Mouse (Mus musculus): ENCODE results near the gene Cyp4f39. TPM values are rescaled to one million over a fixed set of nuclear protein-coding genes. Genes with fewer than 3 reads are reported as not detected.
"Not testable (repeated sequence)": the region's sequence is repeated elsewhere in the genome, so short reads cannot be mapped to it uniquely, and the experiment has no call there.

Gene Cyp4f39
- polyA plus RNA-seq, 1 experiment from 2014 or later: 0.69 TPM

DNA sequence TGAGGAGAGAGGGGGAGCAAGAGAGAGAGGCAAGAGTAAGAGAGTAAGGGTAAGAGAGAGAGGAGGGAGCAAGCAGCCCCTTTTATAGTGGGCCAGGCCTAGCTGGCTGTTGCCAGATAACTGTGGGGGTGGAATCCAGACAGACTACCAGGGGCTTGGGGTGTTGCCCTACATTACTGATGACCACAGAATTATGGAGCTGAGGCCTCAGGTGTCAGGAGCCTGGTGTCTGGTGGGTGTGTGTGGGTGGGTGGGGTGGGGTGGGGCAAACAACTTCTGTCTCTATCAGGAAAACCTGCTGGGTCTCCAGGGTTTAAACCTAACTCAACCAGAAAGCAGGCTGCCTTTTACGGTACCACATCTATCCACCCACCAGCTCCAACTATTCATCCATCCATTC is 24.7 kb downstream of the Cyp4f39 start:
- no peak overlapping the region for H3K4me3 ChIP-seq
- 83% methylated on average over 1 of the region's 1 CpGs for WGBS
- H3K27me3 ChIP-seq: no peaks in the 10 kb centered on the region
- H3K9ac ChIP-seq: no peak overlapping the region
- H3K4me1 ChIP-seq: no peaks in the 10 kb centered on the region
- ATAC-seq (ENCODE audit: borderline replicate concordance, extremely low read depth, low FRiP score, low TSS enrichment): no peak
- H3K27ac ChIP-seq: no peak overlapping the region
- H3K4me2 ChIP-seq: no peak overlapping the region
- no peaks in the 10 kb centered on the region for H3K36me3 ChIP-seq
- no peaks in the 10 kb centered on the region for H3K9me3 ChIP-seq

DNA sequence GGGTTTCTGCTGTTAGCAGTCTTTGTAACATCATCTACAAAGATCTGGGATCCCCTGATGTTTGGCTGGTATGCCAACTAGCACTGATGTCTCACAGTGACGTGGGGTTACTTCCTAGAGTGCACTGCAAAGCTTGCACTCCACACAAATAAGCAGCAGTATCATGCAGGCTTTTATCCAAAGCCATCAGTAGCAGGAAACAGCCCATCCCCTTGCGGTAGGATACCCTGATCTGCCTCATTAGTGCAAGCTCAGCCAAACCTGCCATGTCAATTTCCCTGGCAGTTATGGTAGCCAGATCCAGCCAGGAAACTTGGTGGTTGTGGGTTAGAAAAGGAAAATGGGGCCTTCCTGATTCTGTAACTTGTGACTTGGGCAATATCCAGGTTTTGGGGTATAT is 26.2 kb downstream of the Cyp4f39 start:
- no peaks in the 10 kb centered on the region for H3K4me1 ChIP-seq
- H3K36me3 ChIP-seq: no peaks in the 10 kb centered on the region
- no peak overlapping the region for H3K4me3 ChIP-seq
- no peaks in the 10 kb centered on the region for H3K9me3 ChIP-seq
- peaks cover 4% of the 10 kb centered on the region; the same call in 1 of the 2 replicates for H3K27me3 ChIP-seq
- no peak overlapping the region for H3K4me2 ChIP-seq
- H3K9ac ChIP-seq: no peak overlapping the region
- 53% methylated on average over 2 of the region's 2 CpGs for WGBS
- no peak overlapping the region for H3K27ac ChIP-seq
- ATAC-seq (ENCODE audit: borderline replicate concordance, extremely low read depth, low FRiP score, low TSS enrichment): no peak

DNA sequence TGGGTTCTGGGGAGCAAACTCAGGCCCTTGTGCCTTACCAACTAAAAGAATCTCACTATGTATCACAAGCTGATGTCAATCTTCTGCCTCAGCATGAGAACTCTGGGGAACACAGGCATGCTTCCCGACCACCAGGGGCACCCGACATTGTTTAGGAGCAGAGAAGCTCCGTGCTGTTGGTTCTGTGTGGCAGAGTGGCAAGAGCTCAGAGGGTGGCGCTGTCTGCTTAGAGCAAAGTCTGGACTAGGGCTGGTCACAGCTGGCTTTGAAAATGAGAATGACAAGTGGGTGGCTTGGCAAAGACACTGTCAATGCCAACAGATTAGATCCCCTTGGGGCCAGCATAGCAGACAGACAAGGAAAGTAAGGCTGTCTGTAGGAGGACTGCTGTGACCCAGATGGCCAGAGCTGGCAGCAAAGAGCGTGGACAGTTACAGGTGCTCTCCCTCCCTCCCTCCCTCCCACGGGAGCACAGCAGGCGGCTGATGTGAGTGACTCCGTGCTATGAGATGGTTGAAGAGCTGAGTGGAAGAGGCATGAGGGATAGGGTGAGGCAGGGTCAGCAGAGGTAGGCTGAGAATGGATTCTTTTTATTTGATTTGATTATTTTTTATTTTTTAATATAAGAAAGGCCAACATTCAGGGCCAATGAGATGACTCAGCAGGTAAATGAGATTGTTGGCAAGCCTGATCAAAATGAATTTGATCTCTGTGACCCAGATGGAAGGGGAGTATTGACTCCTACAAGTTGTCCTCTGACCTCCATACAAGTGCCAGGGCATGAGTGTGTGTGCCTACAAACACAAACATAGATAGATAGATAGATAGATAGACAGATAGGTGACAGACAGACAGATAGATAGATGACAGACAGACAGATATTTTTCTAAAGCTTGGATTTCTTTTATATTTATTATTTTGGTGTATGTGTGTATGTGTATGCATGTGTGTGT is 27.3 kb downstream of the Cyp4f39 start:
- Histone ChIP-seq H3K27me3 (peaks cover 8% of the 10 kb centered on the region; the same call in 1 of the 2 replicates), H3K36me3 (no peaks in the 10 kb centered on the region), H3K27ac (no peak overlapping the region), H3K4me2 (no peak overlapping the region), H3K4me3 (no peak overlapping the region), H3K9ac (no peak overlapping the region), H3K9me3 (no peaks in the 10 kb centered on the region), H3K4me1 (no peaks in the 10 kb centered on the region)
- ATAC-seq (ENCODE audit: borderline replicate concordance, extremely low read depth, low FRiP score, low TSS enrichment): no peak
- WGBS: 6% methylated on average over 8 of the region's 8 CpGs

DNA sequence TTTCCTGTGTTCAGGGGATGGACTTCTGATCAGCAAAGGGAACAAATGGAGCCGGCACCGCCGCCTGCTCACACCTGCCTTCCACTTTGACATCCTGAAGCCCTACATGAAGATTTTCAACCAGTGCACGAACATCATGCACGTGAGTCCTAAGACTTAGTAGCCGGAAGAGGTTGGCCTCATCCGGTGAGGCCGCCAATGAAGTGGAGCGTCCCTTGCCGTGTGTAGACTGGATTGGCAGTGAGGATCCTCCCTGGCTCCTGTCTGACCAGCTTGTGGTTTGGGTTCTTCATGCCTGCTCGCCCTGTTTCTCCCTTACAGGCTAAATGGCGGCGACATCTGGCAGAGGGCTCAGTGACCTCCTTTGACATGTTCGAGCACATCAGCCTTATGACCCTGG is 29.2 kb downstream of the Cyp4f39 start:
- no peak overlapping the region for H3K27ac ChIP-seq
- no peaks in the 10 kb centered on the region for H3K36me3 ChIP-seq
- no peaks in the 10 kb centered on the region for H3K4me1 ChIP-seq
- WGBS: 72% methylated on average over 14 of the region's 14 CpGs
- no peak for ATAC-seq (ENCODE audit: borderline replicate concordance, extremely low read depth, low FRiP score, low TSS enrichment)
- no peak overlapping the region for H3K9ac ChIP-seq
- H3K4me3 ChIP-seq: no peak overlapping the region
- H3K9me3 ChIP-seq: no peaks in the 10 kb centered on the region
- peaks cover 8% of the 10 kb centered on the region; the same call in 1 of the 2 replicates for H3K27me3 ChIP-seq
- no peak overlapping the region for H3K4me2 ChIP-seq

DNA sequence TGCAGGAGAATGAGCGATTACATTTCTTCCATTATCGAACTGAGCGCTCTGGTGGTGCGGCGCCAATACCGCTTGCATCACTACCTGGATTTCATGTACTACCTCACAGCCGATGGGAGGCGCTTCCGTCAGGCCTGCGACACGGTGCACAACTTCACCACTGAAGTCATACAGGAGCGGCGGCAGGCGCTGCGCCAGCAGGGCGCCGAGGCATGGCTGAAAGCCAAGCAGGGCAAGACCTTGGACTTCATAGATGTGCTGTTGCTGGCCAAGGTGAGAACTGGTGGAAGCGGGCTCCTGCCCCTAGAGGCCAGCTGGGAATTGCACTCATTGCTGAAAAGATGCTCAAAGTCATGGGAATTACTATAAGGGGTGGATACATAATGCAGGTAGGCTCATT is 30.7 kb downstream of the Cyp4f39 start:
- Histone ChIP-seq H3K4me1 (no peaks in the 10 kb centered on the region), H3K27me3 (peaks cover 8% of the 10 kb centered on the region; the same call in 1 of the 2 replicates), H3K9me3 (no peaks in the 10 kb centered on the region), H3K27ac (no peak overlapping the region), H3K36me3 (no peaks in the 10 kb centered on the region), H3K4me3 (peak overlapping the region; percentile 16; the same call in 1 of the 2 replicates), H3K4me2 (peak overlapping the region; percentile 45), H3K9ac (no peak overlapping the region)
- WGBS: 15% methylated on average over 18 of the region's 18 CpGs
- ATAC-seq (ENCODE audit: borderline replicate concordance, extremely low read depth, low FRiP score, low TSS enrichment): 0 out of 2 replicates have a peak, but pooled peaks have one; percentile 49

DNA sequence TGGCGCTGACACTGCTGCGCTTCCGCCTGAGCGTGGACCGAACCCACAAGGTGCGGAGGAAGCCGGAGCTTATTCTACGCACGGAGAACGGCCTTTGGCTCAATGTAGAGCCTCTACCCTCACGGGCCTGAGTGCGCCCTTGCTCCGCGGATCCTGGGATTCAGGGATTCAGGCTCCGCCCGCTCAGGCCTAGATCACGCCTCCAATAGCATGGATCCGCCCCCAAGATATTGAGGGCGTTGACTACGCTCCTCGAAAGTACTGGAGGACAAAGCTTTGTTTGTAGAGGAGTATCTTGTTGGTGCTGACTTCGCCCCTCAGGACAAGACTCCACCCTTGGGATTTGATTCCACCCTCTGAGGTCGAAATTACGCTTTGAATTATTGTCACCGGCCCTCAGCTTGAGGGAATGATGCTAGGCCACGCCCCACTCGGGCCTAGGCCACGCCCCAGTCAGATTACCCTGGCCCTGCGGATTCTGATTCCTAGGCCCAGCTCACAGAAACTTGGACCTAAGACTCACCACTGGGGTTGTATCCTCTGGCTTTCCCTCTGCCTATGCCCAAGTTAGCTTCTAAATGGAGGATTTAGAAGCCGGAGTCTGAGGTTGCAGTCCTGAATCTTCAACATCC is 39.9 kb downstream of the Cyp4f39 start:
- H3K36me3 ChIP-seq: no peaks in the 10 kb centered on the region
- H3K4me2 ChIP-seq: peak overlapping the region; percentile 60
- peak; percentile 80; the same call in 1 of the 2 replicates for ATAC-seq (ENCODE audit: borderline replicate concordance, extremely low read depth, low FRiP score, low TSS enrichment)
- H3K27ac ChIP-seq: no peak overlapping the region
- H3K9me3 ChIP-seq: no peaks in the 10 kb centered on the region
- 9% methylated on average over 30 of the region's 30 CpGs for WGBS
- H3K9ac ChIP-seq: 0 out of 2 replicates have a peak overlapping the region, but pooled peaks have one; percentile 13
- H3K27me3 ChIP-seq: no peaks in the 10 kb centered on the region
- peak overlapping the region; percentile 34 for H3K4me3 ChIP-seq
- no peaks in the 10 kb centered on the region for H3K4me1 ChIP-seq

DNA sequence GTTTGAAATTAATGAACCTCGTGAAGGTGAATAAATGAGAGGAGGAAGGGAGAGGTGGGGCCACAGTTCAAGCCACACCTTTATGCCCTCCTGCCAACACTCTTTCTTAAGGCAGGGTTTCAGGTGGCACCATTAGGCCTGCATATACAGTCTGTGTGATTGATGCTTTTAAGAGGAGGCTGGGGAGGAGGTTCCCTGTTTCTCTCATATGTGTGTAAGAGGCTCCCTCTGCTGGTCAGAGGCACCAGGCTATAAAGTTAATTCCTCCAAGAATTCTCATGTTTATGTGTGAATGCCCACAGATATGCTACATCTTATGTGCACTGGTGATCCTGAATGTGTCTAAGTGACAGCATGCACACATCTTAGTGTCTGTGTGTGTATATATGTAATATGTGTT is 42.1 kb downstream of the Cyp4f39 start:
- no peak overlapping the region for H3K4me2 ChIP-seq
- no peaks in the 10 kb centered on the region for H3K27me3 ChIP-seq
- 33% methylated on average over 1 of the region's 1 CpGs for WGBS
- H3K4me3 ChIP-seq: no peak overlapping the region
- no peaks in the 10 kb centered on the region for H3K36me3 ChIP-seq
- no peak overlapping the region for H3K27ac ChIP-seq
- no peak overlapping the region for H3K9ac ChIP-seq
- no peaks in the 10 kb centered on the region for H3K4me1 ChIP-seq
- no peak for ATAC-seq (ENCODE audit: borderline replicate concordance, extremely low read depth, low FRiP score, low TSS enrichment)
- no peaks in the 10 kb centered on the region for H3K9me3 ChIP-seq

DNA sequence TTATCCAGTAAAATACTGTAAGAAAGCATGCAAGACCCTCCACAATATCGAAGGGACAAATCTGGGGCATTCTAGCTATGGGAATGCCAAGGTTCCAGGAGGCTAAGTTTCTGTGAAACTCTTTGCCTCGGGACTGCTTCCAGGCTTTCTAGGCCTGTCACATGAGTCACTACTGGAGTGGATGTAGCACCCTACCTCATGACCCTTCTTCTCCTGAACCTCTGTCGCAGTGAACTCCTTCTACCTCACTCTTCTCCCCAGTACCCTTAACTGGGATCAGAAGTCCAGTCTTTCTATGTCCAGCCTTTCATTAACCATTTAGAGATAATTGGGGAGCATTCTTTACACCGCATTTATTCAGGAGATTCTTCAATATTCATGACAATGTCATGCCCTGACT is 48.0 kb downstream of the Cyp4f39 start:
- 85% methylated on average over 4 of the region's 4 CpGs for WGBS
- H3K9ac ChIP-seq; H3K4me2 ChIP-seq; H3K27ac ChIP-seq; H3K27me3 ChIP-seq; H3K9me3 ChIP-seq; ATAC-seq (ENCODE audit: borderline replicate concordance, extremely low read depth, low FRiP score, low TSS enrichment); H3K4me1 ChIP-seq; H3K36me3 ChIP-seq; H3K4me3 ChIP-seq: not testable (repeated sequence)

DNA sequence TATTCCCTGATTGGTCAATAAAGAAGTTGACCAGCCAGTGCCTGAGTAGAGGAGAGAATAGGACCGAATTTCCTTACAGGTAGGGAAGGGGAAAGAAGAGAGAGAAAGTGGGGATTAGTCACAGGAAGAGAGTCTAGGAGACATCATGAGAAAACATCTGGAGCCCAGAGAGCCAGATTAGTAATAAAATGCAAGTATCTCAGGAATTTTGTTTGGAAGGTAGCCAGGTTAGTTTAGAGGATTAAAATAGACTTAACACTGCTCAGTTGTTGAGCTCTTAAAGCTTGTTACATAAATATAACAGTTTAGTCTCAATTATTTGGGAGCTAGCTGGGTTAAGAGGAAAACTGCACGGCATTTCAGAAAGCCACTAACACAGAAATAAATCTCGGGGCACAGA is 48.5 kb downstream of the Cyp4f39 start:
- no peaks in the 10 kb centered on the region for H3K27me3 ChIP-seq
- no peak overlapping the region for H3K4me3 ChIP-seq
- no peak overlapping the region for H3K9ac ChIP-seq
- H3K9me3 ChIP-seq: no peaks in the 10 kb centered on the region
- ATAC-seq (ENCODE audit: borderline replicate concordance, extremely low read depth, low FRiP score, low TSS enrichment): no peak
- H3K27ac ChIP-seq: no peak overlapping the region
- H3K4me1 ChIP-seq: 0 out of 2 replicates have a peak, but pooled peaks cover 5% of the 10 kb centered on the region
- H3K4me2 ChIP-seq: no peak overlapping the region
- no peaks in the 10 kb centered on the region for H3K36me3 ChIP-seq
- 61% methylated on average over 3 of the region's 3 CpGs for WGBS

DNA sequence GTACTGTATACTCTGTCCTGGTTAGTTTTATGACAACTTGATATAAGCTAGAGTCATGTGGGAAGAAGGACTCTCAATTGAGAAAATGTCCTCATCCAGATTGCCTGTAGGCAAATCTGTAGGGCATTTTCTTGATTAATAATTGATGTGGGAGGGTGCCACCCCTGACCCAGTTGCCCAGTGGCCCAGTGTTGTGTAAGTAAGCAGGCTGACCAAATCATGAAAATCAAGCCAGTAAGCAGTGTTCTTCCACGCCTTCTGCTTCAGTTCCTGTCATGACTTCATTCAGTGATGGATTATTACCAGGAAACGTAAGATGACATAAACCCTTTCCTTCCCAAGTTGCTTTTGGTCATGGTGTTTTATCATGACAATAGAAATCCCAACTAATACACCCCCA is 50.6 kb downstream of the Cyp4f39 start:
- no peaks in the 10 kb centered on the region for H3K36me3 ChIP-seq
- peaks cover 14% of the 10 kb centered on the region for H3K4me1 ChIP-seq
- 60% methylated on average over 2 of the region's 2 CpGs for WGBS
- H3K27ac ChIP-seq: no peak overlapping the region
- H3K9me3 ChIP-seq: no peaks in the 10 kb centered on the region
- no peak overlapping the region for H3K4me2 ChIP-seq
- ATAC-seq (ENCODE audit: borderline replicate concordance, extremely low read depth, low FRiP score, low TSS enrichment): no peak
- H3K9ac ChIP-seq: no peak overlapping the region
- no peaks in the 10 kb centered on the region for H3K27me3 ChIP-seq
- H3K4me3 ChIP-seq: no peak overlapping the region

DNA sequence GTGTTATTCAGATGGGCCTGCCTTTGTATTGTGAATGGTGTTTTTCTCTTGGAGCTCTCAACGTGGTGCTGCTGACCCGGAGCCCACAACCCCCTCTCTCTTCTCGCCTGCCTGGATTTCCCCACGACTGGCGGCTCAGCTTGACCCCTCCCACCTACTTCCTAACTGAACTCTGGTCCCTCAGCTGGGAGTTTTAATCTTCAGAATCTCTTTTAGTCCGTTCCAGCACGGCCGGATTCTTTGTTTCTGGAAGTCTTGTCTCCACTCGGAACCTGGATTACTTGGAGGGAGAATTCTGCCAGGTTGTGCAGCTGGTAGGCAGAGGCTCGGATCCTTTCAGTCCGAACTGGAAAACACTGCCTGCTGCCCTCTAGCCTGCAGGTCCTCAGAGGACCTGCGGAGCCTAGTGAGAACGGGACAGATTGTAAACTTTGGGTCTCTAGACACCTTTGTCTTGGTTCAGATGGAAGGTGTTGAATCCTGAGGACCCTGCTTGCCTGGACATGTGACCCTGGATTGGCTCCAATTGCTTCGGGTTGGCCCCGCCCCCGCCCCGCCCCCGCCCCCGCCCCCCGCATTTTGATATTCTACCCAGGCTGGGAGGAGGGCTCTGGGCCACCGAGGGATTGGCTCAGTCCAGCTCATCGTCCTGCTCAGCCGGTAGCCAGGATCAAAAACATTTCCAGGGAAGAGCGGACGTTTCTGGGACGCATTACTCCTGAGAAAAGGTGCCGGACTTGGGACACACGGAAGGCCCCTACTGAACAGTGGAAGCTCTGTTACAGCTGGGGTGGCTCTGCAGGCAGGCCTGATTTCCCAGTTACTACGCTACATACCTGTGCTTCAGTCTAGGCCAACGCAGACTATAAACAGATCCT is 53.6 kb downstream of the Cyp4f39 start, which contains the start of gene Cyp4f17:
TSS of gene Cyp4f17 (plus strand) at position 200 of the 878 bp plus-strand sequence.
- Histone ChIP-seq H3K4me3 (peak within 1 kb of the TSS; percentile 43), H3K9me3 (no peaks in the 10 kb centered on the region), H3K4me2 (peak within 1 kb of the TSS; percentile 72), H3K27me3 (no peaks in the 10 kb centered on the region), H3K4me1 (peaks cover 14% of the 10 kb centered on the region), H3K27ac (peak within 1 kb of the TSS; percentile 57), H3K36me3 (no peaks in the 10 kb centered on the region), H3K9ac (peak within 1 kb of the TSS; percentile 53)
- 1% methylated on average over 30 of the region's 30 CpGs for WGBS
- peak; percentile 91 for ATAC-seq (ENCODE audit: borderline replicate concordance, extremely low read depth, low FRiP score, low TSS enrichment)
